Mouse (Mus musculus) cerebellum, adult 9-11 months (tissue): ENCODE measurements around the gene 4922502D21Rik.
"Not testable (repeated sequence)": the region's sequence is repeated elsewhere in the genome, so short reads cannot be mapped to it uniquely, and the experiment has no call there.

Experiments
- DNase-seq: peaks from one replicate; pipeline ENCODE4 v3.0.0; 2022

4922502D21Rik gene

DNA sequence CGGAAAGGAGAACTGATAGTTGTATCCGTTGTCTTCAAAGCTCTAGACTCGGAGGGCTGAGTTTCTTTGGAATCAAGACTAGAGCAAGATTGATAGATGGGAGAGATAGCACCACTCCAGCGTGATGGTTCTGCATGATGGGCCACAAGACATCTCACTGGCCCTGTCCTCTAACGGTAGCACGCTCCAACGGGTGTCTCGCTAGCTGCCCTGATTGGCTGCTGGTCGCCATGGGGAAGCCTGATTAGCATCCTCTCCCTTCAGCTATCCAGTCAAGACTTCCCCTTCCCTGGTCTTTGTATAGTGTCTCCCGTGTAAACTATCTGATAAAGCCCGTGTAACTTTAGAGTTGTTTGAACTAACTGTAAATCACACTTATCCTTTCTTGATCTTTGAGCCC is at the start of gene 4922502D21Rik:
Gene 4922502D21Rik, minus strand, starts transcription at position 187 of the 400 bp plus-strand sequence.
- no peak for DNase-seq

- DNase-seq, result no peak
Observed at GRCm38 (mm10) chr6:129380454-129380853, 48.9 kb upstream of the 4922502D21Rik start.

- DNase-seq, result no peak
Observed at GRCm38 (mm10) chr6:129374937-129375471, 43.4 kb upstream of the 4922502D21Rik start.

GRCm38 (mm10) chr6:129369374-129370132 is 38.0 kb upstream of the 4922502D21Rik start:
- no peak for DNase-seq

DNA sequence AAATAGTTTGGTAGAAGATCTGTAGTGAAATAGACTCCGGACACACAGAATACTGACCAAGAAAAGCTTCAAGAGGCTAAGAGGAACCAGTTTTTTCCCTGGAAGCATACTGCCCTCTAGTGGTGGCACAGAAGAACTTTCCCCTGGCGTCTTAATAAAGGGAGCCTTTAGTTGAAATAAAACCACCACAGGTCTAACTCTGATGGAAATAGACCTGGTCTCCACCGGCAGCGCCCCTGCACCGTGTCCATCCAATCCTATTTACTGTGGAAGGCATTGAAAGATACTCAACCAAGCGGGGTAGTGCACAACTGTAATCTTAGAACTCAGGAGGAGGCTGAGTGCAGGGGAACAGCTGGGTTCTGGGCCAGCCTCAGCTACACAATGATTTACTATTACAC is 34.4 kb upstream of the 4922502D21Rik start:
- DNase-seq, result peak; percentile 5

DNA sequence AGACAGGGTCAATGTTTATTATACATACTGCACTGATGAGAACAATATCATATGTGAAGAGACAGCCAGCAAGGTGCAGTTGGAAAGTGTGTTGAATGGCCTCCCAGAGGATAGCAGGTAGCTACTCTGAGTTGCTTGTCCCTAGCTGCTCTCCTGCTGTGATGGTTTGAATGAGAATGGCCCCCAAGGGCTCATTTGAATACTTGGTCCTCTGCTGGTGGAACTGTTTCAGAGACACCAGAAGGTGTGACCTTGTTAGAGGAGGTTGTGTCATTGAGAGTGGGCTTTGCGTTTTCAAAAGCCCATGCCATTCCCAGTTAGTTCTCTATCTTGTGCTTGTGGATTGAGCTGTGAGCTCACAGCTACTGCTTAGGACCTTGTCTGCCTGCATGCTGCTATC is 32.3 kb upstream of the 4922502D21Rik start:
- no peak for DNase-seq

DNA sequence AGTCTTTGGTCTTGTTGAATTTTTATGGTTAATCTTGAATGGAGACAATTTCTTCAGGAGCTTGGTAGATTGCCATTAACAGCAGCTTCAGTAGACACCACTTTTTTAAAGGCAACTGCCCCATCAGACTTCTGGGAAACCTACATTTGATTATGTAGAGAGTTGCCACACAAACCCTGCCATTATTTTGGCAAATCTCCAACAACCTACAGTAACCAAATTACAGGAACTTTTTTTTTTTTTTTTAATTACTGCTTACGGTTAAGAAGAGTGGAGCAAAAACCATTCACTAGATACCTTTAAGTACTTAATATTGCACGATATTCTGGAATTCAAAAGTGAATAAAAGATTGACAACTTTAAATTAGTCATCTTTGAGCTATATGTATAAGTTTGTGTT is 27.9 kb upstream of the 4922502D21Rik start:
- no peak for DNase-seq

DNA sequence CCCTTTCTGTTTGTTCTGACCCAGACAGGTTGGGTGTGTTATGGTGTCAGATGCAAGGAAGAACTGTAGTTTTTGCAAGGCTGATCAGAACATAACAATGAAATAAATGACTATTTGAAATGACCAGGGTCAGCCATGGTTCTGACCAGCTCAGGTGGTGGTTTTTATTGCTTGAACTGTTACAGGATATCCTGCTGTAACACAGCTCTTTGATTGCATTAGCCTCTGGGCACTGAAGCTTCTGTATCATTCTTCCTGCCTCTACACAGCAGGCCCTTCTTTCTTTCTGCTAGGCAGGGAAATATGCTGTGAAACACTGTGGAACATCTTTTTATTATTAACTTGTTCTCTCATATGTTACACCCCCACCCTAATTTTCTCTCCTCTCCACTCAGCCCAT is 24.8 kb upstream of the 4922502D21Rik start:
- no peak for DNase-seq

DNA sequence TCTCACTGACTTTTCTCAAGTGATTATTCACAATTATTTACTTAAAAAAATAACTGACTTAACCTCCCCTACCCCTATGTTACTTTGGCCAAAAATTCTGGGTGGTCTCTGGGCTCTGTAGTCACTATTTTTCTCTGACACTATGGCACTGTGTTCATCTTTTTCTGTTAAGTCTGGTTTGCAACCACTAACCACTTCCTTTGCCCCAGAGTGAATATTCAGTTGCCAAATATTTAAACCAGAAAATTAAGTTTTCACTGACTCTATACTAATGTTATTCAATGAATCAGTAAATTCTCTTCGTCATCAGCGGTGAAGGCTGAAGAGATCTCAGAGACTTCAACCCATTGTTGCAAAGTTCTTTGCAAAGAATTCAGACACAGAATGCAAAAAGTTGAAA is 24.2 kb upstream of the 4922502D21Rik start:
- DNase-seq, result no peak

DNA sequence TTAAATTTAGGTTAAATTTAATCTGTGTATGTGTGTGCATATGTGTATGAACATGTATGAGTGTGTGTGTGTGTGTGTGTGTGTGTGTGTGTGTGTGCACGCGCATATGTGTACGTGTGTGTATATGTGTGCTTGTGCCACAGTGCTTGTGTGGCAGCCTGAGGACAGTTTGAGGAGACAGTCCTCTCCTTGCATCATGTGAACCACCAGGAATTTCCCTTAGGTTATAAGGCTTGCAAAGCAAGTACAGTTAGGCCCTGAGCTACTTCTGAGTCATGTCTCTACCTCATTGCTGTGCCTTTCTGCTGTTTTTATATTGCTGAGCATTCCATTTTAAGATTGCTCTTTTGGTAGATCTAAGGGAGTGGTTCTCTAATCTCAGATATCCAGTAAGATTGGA is 19.5 kb upstream of the 4922502D21Rik start:
- no peak for DNase-seq

DNA sequence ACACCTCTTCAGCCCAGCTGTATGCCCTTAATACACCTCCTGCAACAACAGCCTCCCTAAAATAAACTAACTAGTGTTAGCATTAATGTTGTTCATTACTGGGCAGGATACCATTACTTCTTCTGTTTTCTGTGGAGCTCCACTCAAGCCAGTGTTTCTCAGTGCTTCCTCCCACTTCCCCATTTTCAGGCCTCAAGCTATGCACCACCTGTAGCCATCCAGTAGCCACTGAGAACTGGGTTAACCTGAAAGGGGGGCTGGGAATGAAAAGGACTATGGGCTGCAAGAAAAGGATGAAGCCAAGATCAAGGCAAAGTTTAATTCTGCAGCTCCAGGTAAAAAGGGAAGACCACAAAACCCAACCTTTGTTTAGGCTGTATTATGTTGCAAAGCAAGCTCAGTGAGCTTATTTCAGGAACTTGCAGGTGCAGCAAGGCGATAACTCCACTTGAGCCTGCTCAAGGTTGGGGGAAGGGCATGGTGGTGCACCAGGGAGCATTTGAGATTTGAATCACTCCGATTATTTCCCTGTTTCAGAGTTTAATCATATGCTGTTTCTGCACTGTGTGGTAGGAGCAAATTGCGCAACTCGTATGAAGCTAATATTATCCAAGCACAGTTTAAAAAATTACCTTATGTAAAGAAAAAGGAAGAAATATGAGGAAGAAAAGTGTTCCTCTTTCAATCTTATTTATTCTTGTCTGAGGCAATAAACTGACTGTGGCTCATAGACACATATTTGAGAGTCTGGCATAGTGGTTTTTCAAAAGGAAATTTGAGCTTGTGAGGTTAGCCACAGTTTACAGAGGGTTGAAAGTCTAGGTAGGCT is 18.1 kb upstream of the 4922502D21Rik start:
- no peak for DNase-seq

DNA sequence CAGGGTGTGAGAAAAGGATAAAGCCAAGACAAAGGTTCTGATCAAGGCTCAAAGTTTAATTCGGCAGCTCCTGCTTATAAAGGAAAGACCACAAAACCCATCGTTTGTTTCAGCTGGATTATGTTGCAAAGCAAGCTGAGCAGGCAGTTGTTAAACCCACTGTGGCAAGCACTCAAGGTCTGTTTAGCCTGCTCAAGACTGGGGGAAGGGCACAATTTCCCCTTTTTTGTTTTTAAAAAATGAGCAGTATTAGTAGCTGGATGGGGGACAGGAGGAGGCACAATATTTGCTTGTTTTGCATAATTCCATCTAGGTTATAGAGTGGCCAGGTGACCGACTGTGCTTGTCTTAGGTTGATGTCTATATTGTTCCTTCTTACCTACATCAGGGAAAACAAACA is 12.8 kb upstream of the 4922502D21Rik start:
- DNase-seq, result no peak

DNA sequence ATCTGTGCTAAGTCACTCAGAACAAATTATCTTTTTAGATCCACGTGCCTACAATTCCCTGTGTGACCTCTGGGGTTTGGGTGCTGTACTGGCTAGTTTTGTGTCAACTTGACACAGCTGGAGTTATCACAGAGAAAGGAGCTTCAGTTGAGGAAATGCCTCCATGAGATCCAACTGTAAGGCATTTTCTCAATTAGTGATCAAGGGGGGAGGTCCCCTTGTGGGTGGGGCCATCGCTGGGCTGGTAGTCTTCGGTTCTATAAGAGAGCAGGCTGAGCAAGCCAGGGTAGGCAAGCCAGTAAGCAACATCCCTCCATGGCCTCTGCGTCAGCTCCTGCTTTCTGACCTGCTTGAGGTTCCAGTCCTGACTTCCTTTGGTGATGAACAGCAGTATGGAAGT is 10.8 kb upstream of the 4922502D21Rik start, which contains the start of gene Clec12a:
Gene Clec12a, plus strand, starts transcription at position 301 of the 400 bp plus-strand sequence.
- DNase-seq, result not testable (repeated sequence)

GRCm38 (mm10) chr6:129337751-129338150 is 6.2 kb upstream of the 4922502D21Rik start:
- no peak for DNase-seq

DNA sequence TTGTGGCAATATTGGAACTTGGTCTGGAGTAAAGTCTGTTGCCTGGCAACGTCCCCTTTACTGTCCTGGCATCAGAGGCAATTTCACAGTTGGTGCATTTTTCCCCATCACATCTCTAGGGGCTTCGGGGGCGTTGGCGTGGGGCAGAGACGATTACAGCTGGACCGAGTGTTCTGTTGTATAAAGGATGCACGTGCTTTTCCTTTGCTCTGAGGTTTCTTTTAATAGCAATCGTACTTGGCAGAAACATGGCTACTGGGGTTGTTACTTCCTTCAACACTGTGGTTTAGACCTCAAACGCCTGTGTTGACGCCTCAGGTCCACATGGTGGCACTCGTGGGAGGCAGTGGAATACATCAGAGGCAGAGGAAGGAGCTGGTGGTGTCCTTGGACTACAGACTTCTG is 2.1 kb upstream of the 4922502D21Rik start:
- DNase-seq, result peak; percentile 5

- DNase-seq, result no peak
Observed at GRCm38 (mm10) chr6:129326568-129327150, 4.9 kb downstream of the 4922502D21Rik start.

DNA sequence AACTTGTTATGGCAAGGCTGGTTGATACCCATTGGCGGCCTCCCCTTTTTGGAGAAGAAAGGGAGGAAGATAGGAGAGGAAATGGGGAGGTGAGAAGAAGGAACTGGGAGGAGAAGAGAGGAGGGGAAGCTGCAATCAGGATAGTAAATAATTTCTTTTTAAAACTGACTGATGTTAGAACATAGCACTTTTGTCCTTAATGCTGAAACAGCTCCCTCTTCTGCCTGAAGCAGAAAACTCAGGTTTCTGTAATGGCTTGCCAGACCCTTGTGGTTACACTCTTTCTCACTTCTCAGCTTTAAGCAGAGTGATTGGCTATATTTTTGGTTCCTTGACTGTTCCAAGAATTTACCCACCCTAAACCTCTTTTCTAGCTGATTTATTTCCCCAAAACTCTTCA is 5.6 kb downstream of the 4922502D21Rik start:
- DNase-seq, result no peak

DNA sequence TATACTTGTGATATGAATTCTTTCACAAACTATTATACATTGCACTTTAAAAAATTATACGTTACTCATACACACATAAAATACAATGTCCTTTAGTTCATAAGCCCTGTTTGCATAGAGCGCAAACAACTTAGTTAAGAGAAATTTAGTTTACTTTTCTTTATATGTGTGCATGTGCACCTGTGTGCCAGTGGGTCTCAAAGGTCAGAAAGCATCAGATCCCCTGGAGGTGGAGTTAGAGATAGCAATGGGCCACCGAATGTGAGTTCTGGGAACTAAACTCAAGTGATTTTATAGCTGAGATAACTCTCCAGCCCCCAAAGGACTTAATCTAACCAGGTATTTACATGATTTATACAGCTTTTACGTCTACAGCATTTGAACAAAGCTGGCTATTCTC is 12.3 kb downstream of the 4922502D21Rik start:
- DNase-seq, result no peak

- DNase-seq, result no peak
Observed at GRCm38 (mm10) chr6:129318395-129318794, 13.2 kb downstream of the 4922502D21Rik start.

DNA sequence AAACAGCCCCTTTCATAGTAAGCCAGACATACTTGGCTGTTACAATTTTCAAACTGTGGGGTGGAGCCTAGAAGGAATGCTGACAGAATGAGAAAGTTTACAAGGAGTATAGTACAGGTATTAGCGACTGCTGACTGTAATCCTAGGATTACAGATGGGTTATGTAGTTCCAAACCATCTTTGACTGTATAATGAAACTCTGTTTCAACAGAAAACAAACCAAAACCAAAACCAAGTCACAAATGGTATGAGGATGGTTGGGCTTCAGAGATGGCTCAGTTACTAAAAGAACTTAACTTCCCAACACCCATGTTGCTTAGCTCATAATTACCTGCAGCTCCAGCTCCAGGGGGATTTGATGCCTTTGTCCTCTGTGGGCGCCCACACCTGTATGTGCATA is 15.1 kb downstream of the 4922502D21Rik start:
- no peak for DNase-seq

DNA sequence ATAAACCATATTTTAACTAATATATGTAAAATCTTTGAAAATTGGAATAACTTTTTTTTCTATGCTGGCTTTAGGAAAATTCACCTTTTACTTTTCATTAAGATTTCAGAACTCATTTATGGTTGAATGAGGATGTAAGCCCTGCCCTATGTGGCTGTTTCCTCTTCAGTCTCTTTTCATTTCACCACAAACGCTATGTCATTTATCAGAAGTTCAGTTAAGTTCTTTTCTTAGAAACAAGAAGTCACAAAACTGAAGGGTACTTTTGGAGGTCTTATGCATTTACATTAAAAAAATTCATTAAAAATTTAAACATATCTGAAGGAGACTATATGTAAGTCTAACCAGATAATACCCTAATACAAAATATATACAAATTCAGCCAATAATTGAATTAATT is 15.9 kb downstream of the 4922502D21Rik start:
- DNase-seq, result no peak

- DNase-seq, result no peak
Observed at GRCm38 (mm10) chr6:129314655-129315168, 16.9 kb downstream of the 4922502D21Rik start.

DNA sequence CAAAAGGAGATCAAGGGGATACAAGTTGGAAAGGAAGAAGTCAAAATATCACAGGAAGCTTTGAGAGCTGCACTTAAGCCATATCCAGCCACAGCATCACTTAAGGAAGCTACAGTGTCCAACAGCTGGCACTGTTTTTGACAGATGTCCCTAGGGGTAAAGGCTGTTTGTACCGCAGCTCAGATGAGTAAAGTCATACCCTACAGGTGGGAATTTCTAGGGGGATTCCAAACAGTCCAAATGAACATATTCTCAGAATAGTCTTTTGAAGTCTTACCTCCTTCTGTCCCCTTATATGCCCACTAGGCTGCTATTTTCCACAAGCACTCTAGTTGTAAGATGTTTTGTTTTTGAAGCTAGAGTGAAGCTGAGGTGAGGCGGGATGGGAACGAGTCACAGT is 19.1 kb downstream of the 4922502D21Rik start:
- no peak for DNase-seq
